Mouse (Mus musculus) spleen, postnatal 10 days (tissue): ENCODE measurements around the gene Zfp146.
"Not testable (repeated sequence)": the region's sequence is repeated elsewhere in the genome, so short reads cannot be mapped to it uniquely, and the experiment has no call there.

Experiments used
- DNase-seq, 2 experiments: peaks; one replicate each; pipeline ENCODE4 v3.0.0; 2021 to 2022; ENCODE audit warnings: low spot score in 2 of 2

Gene Zfp146

DNA sequence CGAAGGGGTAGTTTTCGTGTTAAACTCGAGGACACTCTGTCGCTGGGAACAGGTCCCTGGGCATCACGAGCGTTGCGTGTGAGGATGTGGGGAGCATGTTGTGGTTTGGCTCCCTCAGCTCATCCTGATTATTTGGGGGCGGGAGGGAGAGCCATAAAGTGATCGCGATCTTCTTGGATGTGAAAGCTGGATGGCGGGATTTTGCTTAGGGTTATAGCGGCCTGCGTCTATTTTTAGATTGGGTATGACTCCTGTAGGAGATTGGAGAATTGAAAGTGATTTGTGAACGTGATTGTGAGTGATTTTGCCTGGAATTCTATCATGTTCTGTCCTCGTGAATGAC is 47.4 kb downstream of the Zfp146 start:
- DNase-seq, result no peak

DNA sequence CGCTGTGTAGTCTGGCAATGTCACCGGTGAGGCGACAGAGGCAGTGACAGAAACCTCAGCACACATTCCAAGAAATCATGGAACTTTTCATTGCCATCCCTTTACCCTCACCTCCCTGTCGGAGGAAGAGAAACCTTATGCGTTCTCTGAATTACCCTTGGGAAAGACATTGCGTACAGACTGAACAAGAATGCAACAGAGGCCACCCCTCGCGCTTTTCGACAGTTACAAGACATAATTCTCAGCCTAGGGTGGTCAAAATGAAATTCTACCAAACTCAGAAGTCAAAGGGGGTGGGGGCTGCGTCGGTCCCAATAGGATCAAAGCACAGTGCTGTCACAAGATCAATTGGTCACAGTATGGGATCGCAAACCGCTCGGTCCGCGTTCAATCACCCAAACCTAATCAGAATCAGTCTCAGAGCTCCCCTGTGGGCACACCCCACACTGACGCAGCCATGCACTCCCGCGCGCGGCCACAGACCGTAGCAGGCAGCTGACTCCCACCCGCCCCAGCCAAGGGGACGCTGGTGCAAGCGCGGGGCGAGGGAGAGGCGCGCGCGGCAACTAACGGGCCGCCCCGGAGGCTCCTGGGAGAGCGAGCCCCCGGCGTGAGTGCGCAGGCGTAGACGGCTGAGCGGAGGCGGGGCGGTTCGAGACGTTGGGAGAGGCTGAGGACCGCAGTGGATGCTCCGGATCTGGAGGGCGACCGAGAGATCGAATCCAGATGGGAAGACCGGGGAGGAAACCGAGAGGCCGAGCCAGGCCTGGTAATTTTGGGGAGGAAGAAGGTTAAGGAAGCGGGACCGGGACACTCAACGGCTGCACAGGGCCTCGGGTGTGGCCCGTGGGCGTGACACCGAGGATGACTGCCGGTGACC is 48.0 kb downstream of the Zfp146 start, which contains the start of gene Zfp382:
Gene Zfp382, plus strand, starts transcription at position 635 of the 880 bp plus-strand sequence.
- peak; percentile 75 to 90 for DNase-seq

DNA sequence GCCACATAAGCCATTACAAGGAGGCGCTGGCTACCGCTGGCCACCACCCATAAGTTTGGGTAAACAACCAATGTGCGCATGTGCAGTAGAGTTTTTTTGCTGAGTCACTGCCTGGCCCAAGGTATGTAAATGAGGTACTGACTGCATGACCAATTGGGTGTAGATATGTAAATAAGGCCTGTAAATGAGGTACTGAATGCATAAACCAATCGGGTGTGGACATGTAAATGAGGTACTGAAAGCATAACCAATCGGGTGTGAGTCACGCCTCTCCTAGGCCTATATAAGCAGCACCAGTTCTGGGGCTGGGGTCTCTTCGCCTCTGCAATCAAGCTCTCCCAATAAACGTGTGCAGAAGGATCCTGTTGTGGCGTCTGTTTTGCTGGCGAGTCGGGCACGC is 51.6 kb downstream of the Zfp146 start:
- DNase-seq, result not testable (repeated sequence)

DNA sequence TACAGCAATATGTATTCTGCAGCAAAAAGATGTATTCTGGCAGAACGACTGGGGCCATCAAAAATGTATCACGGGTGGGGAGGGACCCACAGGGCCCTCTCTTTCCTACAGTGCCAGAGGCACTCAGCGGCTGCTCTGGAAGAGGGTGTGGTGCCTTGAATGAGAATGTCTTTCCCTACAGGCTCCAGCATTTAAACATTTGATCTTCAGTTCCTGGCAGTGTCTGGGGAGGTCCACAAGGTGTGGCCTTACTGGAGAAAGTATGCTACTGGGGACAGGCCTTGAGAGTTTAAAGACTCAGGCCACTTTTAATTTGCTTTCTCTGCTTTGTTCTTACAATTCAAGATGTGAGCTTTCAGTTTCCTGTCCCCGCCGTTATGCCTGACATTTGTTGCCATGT is 53.5 kb downstream of the Zfp146 start:
- no peak for DNase-seq
